Mouse (Mus musculus) midbrain, embryonic 11.5 days (tissue): ENCODE results near the gene Narfl. TPM values are rescaled to one million over a fixed set of nuclear protein-coding genes. Genes with fewer than 3 reads are reported as not detected.
A peak's percentile ranks its signal among the peaks of the same experiment; 100 is the strongest.
"Not testable (repeated sequence)": the region's sequence is repeated elsewhere in the genome, so short reads cannot be mapped to it uniquely, and the experiment has no call there.

Experiments used
- ATAC-seq: fragments of 200-750 bp; cut with Nextera tagmentation; 2 replicates; pipeline ENCODE4 v1.8.0; 2017; ENCODE audit warnings: moderate TSS enrichment, moderate library complexity; ENCODE audit not compliant: low FRiP score
- DNase-seq: peaks from one replicate; pipeline ENCODE4 v3.0.0; 2015; ENCODE audit warnings: low spot score; ENCODE audit errors: missing footprints
- H3K27ac ChIP-seq: fragments of 300-500 bp; sonication (generic); 2 replicates; pipeline ENCODE4 v1.5.1; 2014; ENCODE audit warnings: low read depth, low read length
- H3K27me3 ChIP-seq: fragments of 300-500 bp; sonication (generic); 2 replicates; pipeline ENCODE4 v1.6.1; 2014; ENCODE audit warnings: mild to moderate bottlenecking, low read length, moderate library complexity, mixed read lengths; ENCODE audit not compliant: control insufficient read depth, insufficient read depth
- H3K36me3 ChIP-seq: fragments of 300-500 bp; sonication (generic); 2 replicates; pipeline ENCODE4 v1.6.1; 2014; ENCODE audit warnings: mild to moderate bottlenecking, low read length, moderate library complexity, mixed read lengths; ENCODE audit not compliant: control insufficient read depth, insufficient read depth
- H3K4me1 ChIP-seq: fragments of 300-500 bp; sonication (generic); 2 replicates; pipeline ENCODE4 v1.6.1; 2014; ENCODE audit warnings: low read length; ENCODE audit not compliant: control insufficient read depth, insufficient read depth
- H3K4me2 ChIP-seq: fragments of 300-500 bp; sonication (generic); 2 replicates; pipeline ENCODE4 v1.6.1; 2014; ENCODE audit warnings: mild to moderate bottlenecking, moderate library complexity
- H3K4me3 ChIP-seq: fragments of 300-500 bp; sonication (generic); 2 replicates; pipeline ENCODE4 v1.5.1; 2014; ENCODE audit warnings: low read depth, low read length
- H3K9ac ChIP-seq: fragments of 300-500 bp; sonication (generic); 2 replicates; pipeline ENCODE4 v1.6.1; 2014; ENCODE audit warnings: low read length
- H3K9me3 ChIP-seq: fragments of 300-500 bp; sonication (generic); 2 replicates; pipeline ENCODE4 v1.6.1; 2016; ENCODE audit warnings: low read length; ENCODE audit not compliant: control insufficient read depth
- WGBS: fragments of 180-500 bp; shearing (Covaris S2); extraction: QIAGEN DNeasy Blood & Tissue Kit; methylation state at CpG from one replicate; pipeline ENCODE4 v1.1.7; 2014; 5-methylcytosine and 5-hydroxymethylcytosine counted together
- polyA plus RNA-seq: library from polyadenylated mRNA; unstranded; fragments of >200 nt; fragmentation: Nextera tagmentation; extraction: Ambion mirVana; gene quantifications from 2 replicates; pipeline ENCODE4 v1.2.1, GENCODE M21; 2014

Gene Narfl
- polyA plus RNA-seq, 1 experiment from 2014 or later: 23.4 TPM

- not testable (repeated sequence) for H3K27ac ChIP-seq, H3K9me3 ChIP-seq, H3K4me3 ChIP-seq, H3K4me2 ChIP-seq, H3K36me3 ChIP-seq, H3K27me3 ChIP-seq, DNase-seq, ATAC-seq, H3K9ac ChIP-seq
- peaks cover 33% of the 10 kb centered on the region for H3K4me1 ChIP-seq
- 52% methylated on average over 2 of the region's 2 CpGs for WGBS
Observed at GRCm38 (mm10) chr17:25807452-25807851, 33.9 kb downstream of the Narfl start.

GRCm38 (mm10) chr17:25808028-25808427 lies 34.5 kb downstream of the Narfl start:
- Histone ChIP-seq H3K27ac (peak overlapping the region; percentile 90), H3K36me3 (no peaks in the 10 kb centered on the region), H3K27me3 (peaks cover 2% of the 10 kb centered on the region; the same call in 1 of the 2 replicates), H3K9me3 (no peaks in the 10 kb centered on the region), H3K9ac (peak overlapping the region; percentile 89; the same call in 1 of the 2 replicates), H3K4me2 (peak overlapping the region; percentile 80), H3K4me3 (peak overlapping the region; percentile 83; the same call in 1 of the 2 replicates), H3K4me1 (peaks cover 29% of the 10 kb centered on the region)
- WGBS: 32% methylated on average over 5 of the region's 5 CpGs
- no peak for ATAC-seq
- DNase-seq: no peak

- Histone ChIP-seq H3K9me3 (no peaks in the 10 kb centered on the region), H3K36me3 (no peaks in the 10 kb centered on the region), H3K9ac (peak within 1 kb of the TSS; percentile 89), H3K27me3 (peaks cover 2% of the 10 kb centered on the region; the same call in 1 of the 2 replicates), H3K4me1 (peaks cover 19% of the 10 kb centered on the region), H3K4me3 (peak within 1 kb of the TSS; percentile 83), H3K27ac (peak within 1 kb of the TSS; percentile 90), H3K4me2 (peak within 1 kb of the TSS; percentile 80)
- WGBS: under 1% methylated on average over 93 of the region's 100 CpGs
- DNase-seq: peak; percentile 99
- peak; percentile 79 for ATAC-seq
Observed at GRCm38 (mm10) chr17:25808789-25809605, 35.4 kb downstream of the Narfl start, which contains the start of gene Fbxl16. Gene Fbxl16, plus strand, starts transcription at chr17:25809085.

DNA sequence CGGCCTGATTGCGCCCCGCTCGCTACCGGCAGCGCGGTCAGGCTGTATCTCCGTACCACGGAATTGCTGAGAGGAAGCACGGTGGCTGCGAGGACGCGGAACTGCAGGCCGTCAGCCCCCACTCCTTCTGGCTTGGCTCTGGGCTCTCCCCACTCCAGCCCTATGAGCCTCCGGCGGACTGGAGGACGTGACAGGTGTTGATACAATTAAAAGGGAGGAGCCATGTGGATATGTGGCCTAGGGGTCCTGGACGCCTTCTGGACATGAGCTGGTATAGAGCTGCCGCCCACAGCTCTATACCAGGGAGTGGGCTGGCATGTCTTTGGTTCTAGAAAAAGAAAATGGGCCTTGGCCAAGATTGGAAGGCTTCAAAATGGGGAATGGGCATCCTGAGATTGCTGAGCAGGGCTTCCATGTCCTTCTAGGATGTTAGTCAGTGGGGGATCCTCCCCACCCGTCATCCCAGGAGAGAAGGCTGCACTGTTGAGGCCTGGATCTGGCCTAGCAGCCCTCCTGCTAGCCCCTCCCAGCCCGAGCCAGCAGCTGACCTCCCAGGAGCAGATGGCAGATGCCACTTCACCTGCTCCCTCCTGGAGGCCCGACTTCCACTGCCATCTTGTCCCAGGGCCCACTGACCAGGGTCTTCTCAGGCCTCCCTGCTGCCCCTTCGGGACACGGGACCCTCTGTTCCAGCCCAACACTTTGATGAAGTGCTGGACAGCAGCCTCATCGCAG lies 36.2 kb downstream of the Narfl start:
- peaks cover 18% of the 10 kb centered on the region for H3K4me1 ChIP-seq
- 8% methylated on average over 25 of the region's 25 CpGs for WGBS
- ATAC-seq: peak; percentile 79

DNA sequence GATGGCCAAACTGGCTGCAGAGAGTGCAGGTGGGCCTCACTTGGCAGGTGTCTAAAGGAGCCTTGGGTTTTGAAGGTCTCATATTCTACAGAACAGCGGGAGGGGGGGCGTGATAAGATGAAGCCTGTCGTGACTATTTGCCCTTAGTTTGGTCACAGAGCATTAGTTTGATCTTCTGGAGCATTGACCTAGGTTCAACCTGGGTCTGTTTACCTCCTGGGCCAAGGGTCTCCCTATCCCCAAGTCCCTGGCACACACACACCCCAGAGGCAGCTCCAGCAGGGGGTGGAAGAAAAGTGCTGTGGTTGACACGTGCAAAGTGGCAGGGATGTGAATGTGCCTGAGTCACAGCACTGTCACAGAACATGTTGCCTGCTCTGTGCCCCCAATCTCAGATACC lies 37.3 kb downstream of the Narfl start:
- Histone ChIP-seq H3K9me3 (no peaks in the 10 kb centered on the region), H3K27ac (no peak overlapping the region), H3K4me1 (peaks cover 18% of the 10 kb centered on the region), H3K4me2 (no peak overlapping the region), H3K9ac (no peak overlapping the region), H3K4me3 (no peak overlapping the region), H3K36me3 (no peaks in the 10 kb centered on the region), H3K27me3 (peaks cover 2% of the 10 kb centered on the region; the same call in 1 of the 2 replicates)
- DNase-seq (no peak), ATAC-seq (no peak)
- 83% methylated on average over 4 of the region's 4 CpGs for WGBS

More for the DNA sequence above, 36.2 kb downstream of the Narfl start:
- DNase-seq: peak; percentile 95
- Histone ChIP-seq H3K27ac (peak overlapping the region; percentile 90), H3K4me3 (peak overlapping the region; percentile 83), H3K4me2 (peak overlapping the region; percentile 80), H3K9ac (peak overlapping the region; percentile 89), H3K36me3 (no peaks in the 10 kb centered on the region), H3K9me3 (no peaks in the 10 kb centered on the region), H3K27me3 (peaks cover 2% of the 10 kb centered on the region; the same call in 1 of the 2 replicates)

- DNase-seq (peak; percentile 98), ATAC-seq (no peak)
- H3K27me3 ChIP-seq: peaks cover 11% of the 10 kb centered on the region
- 3% methylated on average over 20 of the region's 20 CpGs for WGBS
- H3K27ac ChIP-seq: no peak overlapping the region
- no peak overlapping the region for H3K9ac ChIP-seq
- no peak overlapping the region for H3K4me3 ChIP-seq
- H3K36me3 ChIP-seq: no peaks in the 10 kb centered on the region
- peaks cover 15% of the 10 kb centered on the region for H3K4me1 ChIP-seq
- H3K9me3 ChIP-seq: no peaks in the 10 kb centered on the region
- no peak overlapping the region for H3K4me2 ChIP-seq
Observed at GRCm38 (mm10) chr17:25813471-25813870, 39.9 kb downstream of the Narfl start.

DNA sequence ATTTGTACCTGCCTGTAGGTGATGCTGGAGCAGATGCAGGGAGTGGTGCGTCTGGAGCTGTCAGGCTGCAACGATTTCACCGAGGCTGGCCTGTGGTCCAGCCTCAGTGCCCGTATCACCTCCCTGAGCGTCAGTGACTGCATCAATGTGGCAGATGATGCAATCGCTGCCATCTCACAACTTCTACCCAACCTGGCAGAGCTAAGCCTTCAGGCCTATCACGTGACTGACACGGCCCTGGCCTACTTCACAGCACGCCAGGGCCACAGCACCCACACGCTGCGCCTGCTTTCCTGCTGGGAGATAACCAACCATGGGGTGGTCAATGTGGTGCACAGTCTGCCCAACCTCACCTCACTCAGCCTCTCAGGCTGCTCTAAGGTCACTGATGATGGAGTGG lies 44.1 kb downstream of the Narfl start:
- Histone ChIP-seq H3K36me3 (no peaks in the 10 kb centered on the region), H3K27me3 (peaks cover 28% of the 10 kb centered on the region), H3K4me2 (no peak overlapping the region), H3K27ac (no peak overlapping the region), H3K9me3 (no peaks in the 10 kb centered on the region), H3K9ac (no peak overlapping the region), H3K4me3 (no peak overlapping the region), H3K4me1 (peaks cover 7% of the 10 kb centered on the region)
- WGBS: 85% methylated on average over 11 of the region's 11 CpGs
- no peak for DNase-seq
- ATAC-seq: no peak

- ATAC-seq (no peak; the same call in 1 of the 2 replicates), DNase-seq (no peak)
- peaks cover 25% of the 10 kb centered on the region for H3K27me3 ChIP-seq
- H3K9ac ChIP-seq: peak overlapping the region; percentile 36; the same call in 1 of the 2 replicates
- H3K4me2 ChIP-seq: peak overlapping the region; percentile 31
- no peaks in the 10 kb centered on the region for H3K9me3 ChIP-seq
- H3K27ac ChIP-seq: no peak overlapping the region
- 8% methylated on average over 46 of the region's 46 CpGs for WGBS
- no peaks in the 10 kb centered on the region for H3K36me3 ChIP-seq
- H3K4me1 ChIP-seq: peaks cover 11% of the 10 kb centered on the region
- H3K4me3 ChIP-seq: no peak overlapping the region
Observed at GRCm38 (mm10) chr17:25818851-25819780, 45.5 kb downstream of the Narfl start.
